Mouse (Mus musculus): ENCODE measurements around the gene Fam43b. TPM values are rescaled to one million over a fixed set of nuclear protein-coding genes. Genes with fewer than 3 reads are reported as not detected.
"Not testable (repeated sequence)": the region's sequence is repeated elsewhere in the genome, so short reads cannot be mapped to it uniquely, and the experiment has no call there.

Fam43b gene
- polyA plus RNA-seq (2016; fragmentation: Nextera tagmentation; extraction: Ambion mirVana) = 0.69 and 1.2 TPM in 2 replicates

DNA sequence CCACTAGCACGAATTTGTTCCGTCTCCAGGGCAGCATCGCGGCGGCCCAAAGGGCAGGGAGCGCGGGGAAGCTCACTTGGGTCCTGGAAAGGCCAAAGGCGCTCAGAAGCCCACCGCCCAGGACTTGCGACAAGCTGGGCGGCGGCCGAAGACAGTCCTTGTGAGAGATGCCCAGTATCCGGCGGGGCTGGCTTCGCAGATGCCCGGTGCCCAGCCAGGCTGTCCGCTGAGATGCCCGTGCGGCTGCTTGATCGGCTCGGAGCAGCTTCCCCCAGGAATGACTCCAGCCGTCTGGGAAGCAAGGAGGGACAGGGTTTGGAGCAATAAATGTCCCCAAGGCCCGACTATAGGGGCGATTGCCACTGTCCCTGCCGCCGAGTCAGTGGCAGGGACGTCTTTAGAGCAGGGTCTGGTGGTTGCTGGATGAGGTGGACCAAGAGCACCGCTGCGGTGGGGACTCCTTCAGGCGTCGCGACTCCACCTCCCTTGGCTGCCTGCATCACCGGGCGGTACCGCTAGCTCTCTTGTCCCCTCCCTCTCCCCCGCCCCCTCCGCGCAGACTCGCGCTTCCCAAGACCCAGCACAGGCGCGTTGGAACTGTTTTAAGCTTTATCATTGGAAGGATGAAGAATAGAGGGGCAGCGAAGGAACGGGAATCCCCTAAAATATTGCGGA, at the start of gene Fam43b:
Gene Fam43b (minus strand): TSS at position 558 of the 675 bp plus-strand sequence.
- Histone ChIP-seq H3K4me3 (peak within 1 kb of the TSS; percentile 42), H3K9ac (peak within 1 kb of the TSS; percentile 47; the same call in 1 of the 2 replicates), H3K9me3 (replicated peaks) (no peaks in the 10 kb centered on the region), H3K27ac (no peak within 1 kb of the TSS), H3K36me3 (no peaks in the 10 kb centered on the region), H3K4me2 (replicated peaks) (peak within 1 kb of the TSS; percentile 72), H3K27me3 (peaks cover 86% of the 10 kb centered on the region), H3K4me1 (peaks cover 22% of the 10 kb centered on the region)
- no peak for ATAC-seq (ENCODE audit: low FRiP score)
- WGBS = under 1% methylated on average over 46 of the region's 46 CpGs

DNA sequence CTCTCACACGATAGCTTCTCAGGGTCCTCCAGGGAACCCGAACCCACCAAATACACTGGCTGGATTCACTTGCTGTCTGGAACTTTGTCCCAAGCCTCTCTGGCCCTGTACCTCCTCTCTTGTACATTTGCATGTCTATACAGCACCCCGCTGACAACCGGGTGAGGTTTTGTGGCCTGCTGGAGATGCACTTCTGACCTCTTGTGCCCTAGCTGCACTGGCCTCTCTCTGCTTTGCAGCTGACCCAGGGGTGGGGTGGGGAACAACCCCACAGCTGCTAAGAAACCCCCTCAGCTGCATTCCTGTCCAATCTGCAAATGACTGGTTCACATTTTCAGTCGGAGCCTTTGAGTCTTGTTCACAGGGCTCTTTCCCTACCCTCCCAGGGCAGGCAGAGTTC, 48.6 kb upstream of the Fam43b start:
- Histone ChIP-seq H3K27me3 (0 out of 2 replicates have a peak, but pooled peaks cover 2% of the 10 kb centered on the region), H3K4me2 (replicated peaks) (no peak overlapping the region), H3K9me3 (replicated peaks) (no peaks in the 10 kb centered on the region), H3K9ac (no peak overlapping the region), H3K36me3 (peaks cover 23% of the 10 kb centered on the region), H3K4me3 (no peak overlapping the region), H3K27ac (no peak overlapping the region), H3K4me1 (peaks cover 30% of the 10 kb centered on the region)
- 8% methylated on average over 5 of the region's 5 CpGs for WGBS
- ATAC-seq (ENCODE audit: low FRiP score) = no peak

DNA sequence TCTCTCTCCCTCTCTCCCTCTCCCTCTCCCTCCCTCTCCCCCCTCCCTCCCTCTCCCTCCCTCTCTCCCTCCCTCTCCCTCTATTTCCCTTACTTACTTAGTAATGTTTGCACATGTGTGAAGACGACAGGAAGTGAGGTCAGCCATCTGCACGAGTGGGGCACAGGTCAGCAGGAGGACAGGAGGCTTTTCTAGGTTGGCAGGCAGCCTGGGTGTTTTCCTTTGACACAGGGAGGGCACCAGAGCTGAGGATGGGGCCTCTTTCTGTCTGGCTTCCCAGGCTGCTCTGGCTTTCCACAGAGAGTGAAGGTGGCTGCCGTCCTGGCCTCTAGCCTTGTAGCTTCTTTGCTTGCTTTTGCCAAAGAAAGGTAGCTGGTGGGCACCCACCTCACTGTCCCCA, 43.7 kb upstream of the Fam43b start:
- Histone ChIP-seq H3K36me3 (peaks cover 59% of the 10 kb centered on the region), H3K4me3 (no peak overlapping the region), H3K4me2 (replicated peaks) (no peak overlapping the region), H3K9me3 (replicated peaks) (no peaks in the 10 kb centered on the region), H3K9ac (no peak overlapping the region), H3K27me3 (0 out of 2 replicates have a peak, but pooled peaks cover 2% of the 10 kb centered on the region), H3K27ac (no peak overlapping the region), H3K4me1 (peaks cover 15% of the 10 kb centered on the region)
- WGBS = 69% methylated on average over 3 of the region's 3 CpGs
- no peak for ATAC-seq (ENCODE audit: low FRiP score)

DNA sequence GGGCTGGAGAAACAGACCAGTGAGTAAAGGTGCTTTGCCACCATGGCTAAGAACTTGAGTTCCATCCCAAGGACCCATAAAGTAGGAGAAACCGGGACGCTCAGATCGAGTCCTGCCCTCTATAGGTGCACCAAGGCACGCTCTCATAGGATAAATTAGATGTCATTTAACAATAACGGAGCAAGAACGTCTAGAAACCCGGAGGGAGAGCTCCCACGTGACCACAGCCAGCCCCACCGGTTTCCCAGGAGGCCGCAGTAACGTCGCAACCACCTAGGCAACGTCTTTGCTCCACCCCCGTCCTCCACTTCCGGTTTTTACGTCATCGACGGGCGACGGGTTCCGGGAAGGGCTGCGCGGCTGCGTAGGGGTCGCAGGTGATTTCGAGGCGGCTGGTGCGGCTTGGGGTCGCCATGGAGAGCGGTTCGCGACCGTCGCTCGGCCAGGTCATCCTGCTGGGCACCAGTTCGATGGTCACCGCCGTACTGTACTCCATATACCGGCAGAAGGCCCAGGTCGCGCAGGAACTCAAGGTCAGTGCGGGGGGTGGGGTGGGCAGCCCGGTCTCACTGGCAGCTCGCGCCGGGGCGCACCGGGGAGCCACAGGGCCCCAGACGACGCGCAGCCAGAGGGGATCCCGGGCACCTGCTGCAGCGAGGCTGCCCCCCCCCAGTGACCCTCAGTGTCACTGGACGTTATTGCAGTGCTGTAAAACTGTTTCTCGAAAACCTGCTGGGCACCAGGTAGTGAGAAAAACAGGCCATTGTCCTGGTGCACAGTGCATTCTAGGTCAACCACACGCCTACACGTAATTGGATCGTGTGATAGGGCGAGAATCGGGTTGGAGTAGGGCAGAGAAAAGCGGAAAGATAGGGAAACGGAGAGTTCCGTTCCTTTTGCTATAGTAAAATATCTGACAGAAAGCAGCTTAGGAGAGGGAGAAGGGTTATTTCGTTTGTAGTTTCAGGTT, 38.3 kb upstream of the Fam43b start, which contains the start of gene Mul1:
Gene Mul1 (plus strand): TSS at position 325 of the 970 bp plus-strand sequence.
- Histone ChIP-seq H3K4me3 (peak within 1 kb of the TSS; percentile 97), H3K9ac (peak within 1 kb of the TSS; percentile 91), H3K4me2 (replicated peaks) (peak within 1 kb of the TSS; percentile 92), H3K9me3 (replicated peaks) (no peaks in the 10 kb centered on the region), H3K27me3 (peaks cover 13% of the 10 kb centered on the region; the same call in 1 of the 2 replicates), H3K4me1 (peaks cover 14% of the 10 kb centered on the region), H3K27ac (peak within 1 kb of the TSS; percentile 79), H3K36me3 (peaks cover 33% of the 10 kb centered on the region)
- ATAC-seq (ENCODE audit: low FRiP score) = peak; percentile 93
- WGBS = 2% methylated on average over 64 of the region's 64 CpGs

DNA sequence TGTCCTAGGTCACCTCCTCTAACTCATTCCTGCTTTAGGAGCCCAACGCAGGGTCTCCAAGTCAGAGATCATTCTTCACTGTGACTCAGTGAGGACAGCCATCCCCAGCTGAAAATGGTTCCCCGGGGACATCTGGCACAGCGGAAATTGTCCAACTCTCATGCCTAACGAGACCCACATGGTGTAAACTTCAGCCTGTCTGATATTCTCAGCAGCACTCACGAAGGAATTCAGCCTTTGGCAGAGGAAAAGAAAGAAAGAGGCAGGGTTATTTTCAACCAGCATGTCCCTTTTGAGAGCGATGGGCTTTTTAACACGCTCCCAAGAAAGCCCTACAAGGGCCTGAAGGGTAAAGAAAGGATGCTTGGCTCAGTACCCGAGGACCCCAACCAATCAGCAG, 35.0 kb upstream of the Fam43b start:
- ATAC-seq (ENCODE audit: low FRiP score) = no peak
- Histone ChIP-seq H3K4me2 (replicated peaks) (no peak overlapping the region), H3K27ac (no peak overlapping the region), H3K9me3 (replicated peaks) (no peaks in the 10 kb centered on the region), H3K4me1 (peaks cover 14% of the 10 kb centered on the region), H3K27me3 (peaks cover 26% of the 10 kb centered on the region), H3K4me3 (no peak overlapping the region), H3K9ac (no peak overlapping the region), H3K36me3 (no peaks in the 10 kb centered on the region)
- 52% methylated on average over 8 of the region's 8 CpGs for WGBS

DNA sequence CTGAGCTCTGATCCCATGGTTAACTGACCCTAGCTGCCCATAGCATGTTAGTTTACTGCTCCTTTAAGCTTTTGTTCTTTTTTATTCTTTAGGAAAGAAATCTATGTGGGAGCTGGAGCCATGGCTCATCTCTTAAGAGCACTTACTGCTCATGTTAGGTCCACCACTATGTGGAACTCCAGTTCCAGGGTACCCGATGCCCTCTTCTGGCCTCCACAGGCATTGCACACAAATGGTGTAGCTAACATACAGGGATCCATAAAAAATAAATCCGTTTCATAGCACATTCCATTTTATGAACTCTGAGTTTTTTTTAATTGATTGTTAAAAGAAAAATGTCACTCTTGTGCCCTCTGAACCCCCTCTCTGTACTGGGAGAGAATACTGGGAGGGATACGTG, 33.5 kb upstream of the Fam43b start:
- no peaks in the 10 kb centered on the region for H3K36me3 ChIP-seq
- ATAC-seq (ENCODE audit: low FRiP score) = no peak
- no peak overlapping the region for H3K4me2 ChIP-seq (replicated peaks)
- H3K9me3 ChIP-seq (replicated peaks) = no peaks in the 10 kb centered on the region
- no peak overlapping the region for H3K9ac ChIP-seq
- no peak overlapping the region for H3K4me3 ChIP-seq
- WGBS = 45% methylated on average over 3 of the region's 3 CpGs
- no peak overlapping the region for H3K27ac ChIP-seq
- peaks cover 3% of the 10 kb centered on the region; the same call in 1 of the 2 replicates for H3K4me1 ChIP-seq
- peaks cover 26% of the 10 kb centered on the region for H3K27me3 ChIP-seq

DNA sequence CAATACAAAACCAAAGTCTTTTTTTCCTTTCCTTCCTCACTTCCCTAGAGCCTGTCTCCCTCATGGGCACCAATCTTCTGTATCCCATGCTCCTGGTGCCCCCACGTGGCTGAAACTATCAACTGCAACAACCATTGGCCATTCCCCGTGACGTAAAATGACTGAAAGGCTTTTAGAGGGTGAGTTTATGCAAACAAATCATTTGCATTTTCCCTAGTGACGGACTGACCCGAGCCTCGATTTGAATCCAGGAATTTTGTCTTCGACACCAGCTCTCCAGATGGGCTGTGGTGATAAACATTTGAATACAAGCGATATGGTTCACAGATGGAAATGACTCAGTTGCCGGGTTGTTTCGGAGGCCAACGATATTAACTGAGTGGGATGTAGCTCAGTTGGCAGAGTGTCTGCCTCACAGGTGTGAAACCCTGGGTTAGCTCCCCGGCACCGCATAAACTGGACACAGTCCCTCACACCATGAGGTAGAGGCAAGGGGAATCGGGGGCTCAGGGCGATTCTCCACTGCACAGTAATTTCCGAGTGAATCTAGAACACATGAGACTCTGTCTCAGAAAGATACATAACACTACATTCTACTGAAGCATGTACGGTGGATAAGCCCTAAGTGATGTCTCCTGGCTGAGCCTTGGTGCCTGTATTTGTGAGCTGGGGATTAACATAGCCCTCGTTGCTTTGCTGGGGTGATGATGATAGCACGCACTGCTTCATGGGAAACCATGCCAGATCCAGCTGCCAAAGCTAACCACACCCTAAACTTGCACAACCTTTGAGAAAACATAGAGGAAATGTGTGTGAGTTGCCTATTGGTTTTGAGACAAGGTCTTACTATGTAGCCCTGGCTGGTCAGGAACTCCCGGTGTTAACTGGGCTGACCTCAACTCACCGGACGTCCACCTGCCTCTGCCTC, 30.7 kb upstream of the Fam43b start:
- Histone ChIP-seq H3K9ac (no peak overlapping the region), H3K4me1 (no peaks in the 10 kb centered on the region), H3K4me2 (replicated peaks) (no peak overlapping the region)

DNA sequence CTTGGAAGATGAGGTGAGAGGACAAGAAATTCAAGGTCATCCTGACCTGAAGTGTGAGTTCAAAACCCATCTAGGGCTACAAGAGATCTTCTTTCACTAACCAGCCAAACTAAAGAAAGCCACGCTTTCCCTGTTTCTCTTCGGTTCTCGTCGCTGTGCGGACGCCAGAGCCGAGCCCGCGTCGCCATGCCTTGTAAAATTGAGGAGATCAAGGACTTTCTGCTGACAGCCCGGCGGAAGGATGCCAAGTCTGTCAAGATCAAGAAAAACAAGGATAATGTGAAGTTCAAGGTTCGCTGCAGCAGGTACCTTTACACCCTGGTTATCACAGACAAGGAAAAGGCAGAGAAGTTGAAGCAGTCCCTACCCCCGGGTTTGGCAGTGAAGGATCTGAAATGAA, 29.3 kb upstream of the Fam43b start:
- 91% methylated on average over 14 of the region's 14 CpGs for WGBS
- not testable (repeated sequence) for ATAC-seq (ENCODE audit: low FRiP score); H3K9ac ChIP-seq; H3K36me3 ChIP-seq; H3K9me3 ChIP-seq (replicated peaks); H3K27ac ChIP-seq; H3K4me2 ChIP-seq (replicated peaks); H3K4me1 ChIP-seq; H3K4me3 ChIP-seq
- peaks cover 17% of the 10 kb centered on the region for H3K27me3 ChIP-seq

More for the DNA sequence above, 30.7 kb upstream of the Fam43b start:
- Histone ChIP-seq H3K9me3 (replicated peaks) (no peaks in the 10 kb centered on the region), H3K36me3 (no peaks in the 10 kb centered on the region), H3K4me3 (no peak overlapping the region), H3K27me3 (peaks cover 18% of the 10 kb centered on the region), H3K27ac (no peak overlapping the region)
- ATAC-seq (ENCODE audit: low FRiP score) = no peak
- 45% methylated on average over 22 of the region's 22 CpGs for WGBS

DNA sequence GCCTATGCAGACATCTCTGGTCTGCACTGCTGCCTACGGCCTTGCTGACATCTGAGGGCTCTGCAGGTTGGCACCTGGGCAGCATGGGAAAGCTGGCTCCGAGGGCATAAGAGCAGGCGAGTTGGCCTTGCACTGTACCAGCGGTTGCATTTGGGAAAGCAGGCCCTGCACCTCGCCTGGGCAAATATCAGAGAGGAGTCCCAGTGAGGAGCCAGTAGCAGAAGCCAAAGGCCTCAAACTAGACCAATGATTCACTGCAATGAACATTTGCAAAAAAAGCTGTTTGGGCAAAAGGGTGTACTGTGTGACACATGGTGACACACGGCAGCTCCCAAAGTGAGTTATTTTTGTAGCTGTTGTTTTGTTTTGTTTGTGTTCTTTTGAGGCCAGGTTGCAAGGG, 28.7 kb upstream of the Fam43b start:
- 85% methylated on average over 6 of the region's 6 CpGs for WGBS

DNA sequence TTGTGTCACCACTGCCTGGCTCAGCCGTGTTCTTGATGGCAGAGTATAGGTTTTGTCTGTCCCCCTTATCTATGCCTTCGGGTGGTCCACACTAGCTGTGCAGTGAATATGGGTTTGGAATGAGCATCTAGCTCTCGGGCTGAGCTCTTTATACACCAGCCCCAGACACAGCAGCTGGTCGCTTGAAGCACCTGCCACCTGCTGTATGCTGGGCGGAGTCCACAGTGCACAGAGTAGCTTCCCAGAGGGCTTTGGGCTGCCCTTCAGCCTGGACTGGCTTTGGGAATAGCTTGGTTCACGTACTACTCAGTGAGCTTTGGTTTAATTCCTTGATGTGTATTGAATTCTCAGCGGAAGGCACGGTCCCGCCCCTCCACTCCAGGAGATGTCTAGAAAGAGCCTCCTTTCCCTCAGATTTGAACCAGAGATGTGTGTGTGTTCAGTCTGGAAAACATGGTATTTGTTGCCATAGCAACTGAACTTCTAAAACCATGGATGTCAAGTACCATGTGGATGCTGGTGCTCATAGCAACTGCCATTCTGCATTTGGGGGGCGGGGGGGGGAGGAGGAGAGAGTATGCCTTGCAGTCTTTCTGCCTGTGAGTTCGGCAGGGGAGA, 22.1 kb upstream of the Fam43b start:
- Histone ChIP-seq H3K27me3 (peaks cover 30% of the 10 kb centered on the region), H3K9ac (no peak overlapping the region), H3K4me2 (replicated peaks) (no peak overlapping the region), H3K27ac (no peak overlapping the region), H3K9me3 (replicated peaks) (0 out of 2 replicates have a peak, but pooled peaks cover 5% of the 10 kb centered on the region), H3K4me1 (peaks cover 6% of the 10 kb centered on the region; the same call in 1 of the 2 replicates), H3K36me3 (no peaks in the 10 kb centered on the region), H3K4me3 (no peak overlapping the region)
- 62% methylated on average over 11 of the region's 11 CpGs for WGBS
- ATAC-seq (ENCODE audit: low FRiP score) = no peak

More for the DNA sequence above, 28.7 kb upstream of the Fam43b start:
- H3K4me1 ChIP-seq = no peaks in the 10 kb centered on the region
- ATAC-seq (ENCODE audit: low FRiP score) = no peak
- peaks cover 17% of the 10 kb centered on the region for H3K27me3 ChIP-seq
- no peaks in the 10 kb centered on the region for H3K36me3 ChIP-seq
- H3K4me2 ChIP-seq (replicated peaks) = no peak overlapping the region
- H3K27ac ChIP-seq = no peak overlapping the region
- no peak overlapping the region for H3K9ac ChIP-seq
- no peaks in the 10 kb centered on the region for H3K9me3 ChIP-seq (replicated peaks)
- H3K4me3 ChIP-seq = no peak overlapping the region

DNA sequence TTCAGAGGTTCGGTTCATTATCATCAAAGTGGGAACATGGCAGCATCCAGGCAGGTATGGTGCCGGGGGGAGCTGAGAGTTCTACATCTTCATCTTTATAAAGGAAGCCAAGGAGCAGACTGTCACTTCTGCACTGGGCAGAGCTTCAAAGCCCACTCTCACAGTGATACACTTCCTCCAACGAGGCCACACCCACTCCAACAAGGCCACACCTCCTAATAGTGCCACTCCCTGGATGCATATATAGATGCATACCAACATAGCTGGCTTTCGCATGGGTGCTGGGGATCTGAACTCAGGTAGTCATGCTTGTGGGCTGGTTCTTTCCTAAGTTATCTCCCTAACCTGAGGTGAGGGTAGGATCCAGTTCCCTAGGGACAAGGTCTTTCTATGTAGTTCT, 21.6 kb upstream of the Fam43b start:
- no peak overlapping the region for H3K27ac ChIP-seq
- H3K4me2 ChIP-seq (replicated peaks) = no peak overlapping the region
- H3K27me3 ChIP-seq = peaks cover 30% of the 10 kb centered on the region
- H3K9me3 ChIP-seq (replicated peaks) = 0 out of 2 replicates have a peak, but pooled peaks cover 5% of the 10 kb centered on the region
- H3K9ac ChIP-seq = no peak overlapping the region
- no peak overlapping the region for H3K4me3 ChIP-seq
- no peak for ATAC-seq (ENCODE audit: low FRiP score)
- 78% methylated on average over 4 of the region's 4 CpGs for WGBS
- H3K4me1 ChIP-seq = peaks cover 6% of the 10 kb centered on the region; the same call in 1 of the 2 replicates
- no peaks in the 10 kb centered on the region for H3K36me3 ChIP-seq

Data from hindbrain, embryonic 12.5 days (tissue).